8 mouse cellular contexts compared by ENCODE assay signal in genomic region chr9:35198945-35199771, GRCm38 (mm10). TPM values are rescaled to one million over a fixed set of nuclear protein-coding genes. Genes with fewer than 3 reads are reported as not detected.
DNase-seq lines count a peak whose midpoint lies in the region; ATAC-seq and TF ChIP-seq lines count a peak whose summit lies in the region.

No protein-coding gene starts in this region.

- H3K9ac ChIP-seq in lung, embryonic 14.5 days, result peak overlapping the region; percentile 85
- H3K9ac ChIP-seq in hindbrain, embryonic 15.5 days, result peak overlapping the region; percentile 48
- H3K9ac ChIP-seq in midbrain, embryonic 12.5 days (replicated peaks), result peak overlapping the region; percentile 72

- no peaks in the 10 kb centered on the region for H3K27me3 ChIP-seq in lung, embryonic 14.5 days (ENCODE audit: insufficient read depth, low read length)
- H3K27me3 ChIP-seq in embryonic facial prominence, embryonic 10.5 days (replicated peaks; ENCODE audit: low read depth, poor library complexity, severe bottlenecking), result no peaks in the 10 kb centered on the region
- H3K27me3 ChIP-seq in hindbrain, embryonic 15.5 days, result no peaks in the 10 kb centered on the region
- H3K27me3 ChIP-seq in midbrain, embryonic 12.5 days, result no peaks in the 10 kb centered on the region

- DNase-seq in lung, embryonic 14.5 days, result peak; percentile 42
- no peak for DNase-seq in lung, postnatal 4 days
- DNase-seq in embryonic facial prominence, embryonic 10.5 days (ENCODE audit: low spot score), result no peak
- no peak for DNase-seq in spleen, postnatal 14 days (ENCODE audit: low spot score in 2 of 2)
- no peak for DNase-seq in right cerebral cortex, postnatal 10 days (ENCODE audit: low spot score in 2 of 2)

- H3K9me3 ChIP-seq in lung, embryonic 14.5 days (ENCODE audit: low read depth, low read length), result no peaks in the 10 kb centered on the region
- no peaks in the 10 kb centered on the region for H3K9me3 ChIP-seq in embryonic facial prominence, embryonic 10.5 days
- no peaks in the 10 kb centered on the region for H3K9me3 ChIP-seq in hindbrain, embryonic 15.5 days
- H3K9me3 ChIP-seq in midbrain, embryonic 12.5 days, result no peaks in the 10 kb centered on the region

- H3K4me1 ChIP-seq in lung, embryonic 14.5 days (ENCODE audit: insufficient read depth), result no peaks in the 10 kb centered on the region
- peaks cover 26% of the 10 kb centered on the region for H3K4me1 ChIP-seq in embryonic facial prominence, embryonic 10.5 days
- peaks cover 17% of the 10 kb centered on the region for H3K4me1 ChIP-seq in hindbrain, embryonic 15.5 days (replicated peaks)
- peaks cover 17% of the 10 kb centered on the region for H3K4me1 ChIP-seq in midbrain, embryonic 12.5 days

- peak overlapping the region; percentile 83 for H3K4me2 ChIP-seq in lung, embryonic 14.5 days
- peak overlapping the region; percentile 73 for H3K4me2 ChIP-seq in hindbrain, embryonic 15.5 days
- H3K4me2 ChIP-seq in midbrain, embryonic 12.5 days (replicated peaks), result peak overlapping the region; percentile 77

- peaks cover under 1% of the 10 kb centered on the region; the same call in 1 of the 2 replicates for H3K36me3 ChIP-seq in lung, embryonic 14.5 days (ENCODE audit: insufficient read depth)
- peaks cover under 1% of the 10 kb centered on the region; the same call in 1 of the 2 replicates for H3K36me3 ChIP-seq in embryonic facial prominence, embryonic 10.5 days (replicated peaks)
- no peaks in the 10 kb centered on the region for H3K36me3 ChIP-seq in hindbrain, embryonic 15.5 days
- H3K36me3 ChIP-seq in midbrain, embryonic 12.5 days, result no peaks in the 10 kb centered on the region

- peak overlapping the region; percentile 50; the same call in 1 of the 2 replicates for H3K27ac ChIP-seq in lung, embryonic 14.5 days (ENCODE audit: low read depth)
- H3K27ac ChIP-seq in embryonic facial prominence, embryonic 10.5 days (replicated peaks), result peak overlapping the region; percentile 87
- H3K27ac ChIP-seq in hindbrain, embryonic 15.5 days (replicated peaks), result no peak overlapping the region
- H3K27ac ChIP-seq in midbrain, embryonic 12.5 days (replicated peaks), result 0 out of 2 replicates have a peak overlapping the region, but pooled peaks have one; percentile 52

- WGBS in lung, embryonic 14.5 days, result 24% methylated on average over 18 of the region's 18 CpGs
- WGBS in embryonic facial prominence, embryonic 10.5 days, result 25% methylated on average over 18 of the region's 18 CpGs
- WGBS in hindbrain, embryonic 15.5 days, result 25% methylated on average over 18 of the region's 18 CpGs
- 27% methylated on average over 18 of the region's 18 CpGs for WGBS in midbrain, embryonic 12.5 days

- peak overlapping the region; percentile 68 for H3K4me3 ChIP-seq in lung, embryonic 14.5 days (ENCODE audit: low read depth, low read length)
- H3K4me3 ChIP-seq in embryonic facial prominence, embryonic 10.5 days, result peak overlapping the region; percentile 78
- peak overlapping the region; percentile 47 for H3K4me3 ChIP-seq in hindbrain, embryonic 15.5 days
- H3K4me3 ChIP-seq in midbrain, embryonic 12.5 days, result peak overlapping the region; percentile 71

- ATAC-seq in lung, embryonic 14.5 days (ENCODE audit: insufficient read depth), result peak; percentile 80; the same call in 1 of the 2 replicates
- ATAC-seq in hindbrain, embryonic 15.5 days (ENCODE audit: low FRiP score, low read depth), result peak; percentile 73; the same call in 1 of the 2 replicates
- ATAC-seq in midbrain, embryonic 12.5 days (ENCODE audit: low FRiP score, low read depth), result peak; percentile 81
- no peak for ATAC-seq in activated CD4-positive, CD25-positive, alpha-beta regulatory T cell, adult 4 months

- no peak for TF ChIP-seq CTCF in lung, embryonic 14.5 days (IDR thresholded peaks at IDR 0.05; ENCODE audit: low read depth)

RNA-seq across cellular contexts. Expression of gene Srpr, which starts 0.8 kb away (rescaled TPM):
- polyA plus RNA-seq in lung, embryonic 14.5 days (2014; fragmentation: Nextera tagmentation; extraction: Ambion mirVana), result 129 and 133 TPM in 2 replicates
- polyA plus RNA-seq in embryonic facial prominence, embryonic 10.5 days (2016; fragmentation: Nextera tagmentation; extraction: Ambion mirVana), result 84.6 and 86.8 TPM in 2 replicates
- 62.3 and 69.1 TPM in 2 replicates for polyA plus RNA-seq in hindbrain, embryonic 15.5 days (2015; fragmentation: Nextera tagmentation; extraction: Ambion mirVana)
- 86.4 and 91.2 TPM in 2 replicates for polyA plus RNA-seq in midbrain, embryonic 12.5 days (2016; fragmentation: Nextera tagmentation; extraction: Ambion mirVana)
- 10 to 100 TPM; 78.4 to 78.9 TPM for polyA plus RNA-seq in activated CD4-positive, CD25-positive, alpha-beta regulatory T cell, adult 4 months (2017; shearing (Covaris generic))

RNA-seq across cellular contexts. Expression of gene Tirap, which starts 0.9 kb away (rescaled TPM):
- polyA plus RNA-seq in lung, embryonic 14.5 days (2014; fragmentation: Nextera tagmentation; extraction: Ambion mirVana), result 11.6 and 12.0 TPM in 2 replicates
- 20.3 and 21.8 TPM in 2 replicates for polyA plus RNA-seq in embryonic facial prominence, embryonic 10.5 days (2016; fragmentation: Nextera tagmentation; extraction: Ambion mirVana)
- polyA plus RNA-seq in hindbrain, embryonic 15.5 days (2015; fragmentation: Nextera tagmentation; extraction: Ambion mirVana), result 5.9 and 6.1 TPM in 2 replicates
- polyA plus RNA-seq in midbrain, embryonic 12.5 days (2016; fragmentation: Nextera tagmentation; extraction: Ambion mirVana), result 11.2 and 12.4 TPM in 2 replicates
- 1 to 10 TPM; 5.5 to 6.4 TPM for polyA plus RNA-seq in activated CD4-positive, CD25-positive, alpha-beta regulatory T cell, adult 4 months (2017; shearing (Covaris generic))

RNA-seq across cellular contexts. Expression of gene Foxred1, which starts 11.7 kb away (rescaled TPM):
- polyA plus RNA-seq in lung, embryonic 14.5 days (2014; fragmentation: Nextera tagmentation; extraction: Ambion mirVana), result 39.6 and 41.1 TPM in 2 replicates
- polyA plus RNA-seq in embryonic facial prominence, embryonic 10.5 days (2016; fragmentation: Nextera tagmentation; extraction: Ambion mirVana), result 51.4 and 57.5 TPM in 2 replicates
- polyA plus RNA-seq in hindbrain, embryonic 15.5 days (2015; fragmentation: Nextera tagmentation; extraction: Ambion mirVana), result 48.1 and 54.4 TPM in 2 replicates
- 48.5 and 52.6 TPM in 2 replicates for polyA plus RNA-seq in midbrain, embryonic 12.5 days (2016; fragmentation: Nextera tagmentation; extraction: Ambion mirVana)
- 10 to 100 TPM; 22.8 to 24.7 TPM for polyA plus RNA-seq in activated CD4-positive, CD25-positive, alpha-beta regulatory T cell, adult 4 months (2017; shearing (Covaris generic))

RNA-seq across cellular contexts. Expression of gene Dcps, which starts 23.3 kb away (rescaled TPM):
- polyA plus RNA-seq in lung, embryonic 14.5 days (2014; fragmentation: Nextera tagmentation; extraction: Ambion mirVana), result 84.8 and 87.0 TPM in 2 replicates
- polyA plus RNA-seq in embryonic facial prominence, embryonic 10.5 days (2016; fragmentation: Nextera tagmentation; extraction: Ambion mirVana), result 93.5 and 95.6 TPM in 2 replicates
- 70.9 and 71.9 TPM in 2 replicates for polyA plus RNA-seq in hindbrain, embryonic 15.5 days (2015; fragmentation: Nextera tagmentation; extraction: Ambion mirVana)
- polyA plus RNA-seq in midbrain, embryonic 12.5 days (2016; fragmentation: Nextera tagmentation; extraction: Ambion mirVana), result 85.1 and 87.2 TPM in 2 replicates
- polyA plus RNA-seq in activated CD4-positive, CD25-positive, alpha-beta regulatory T cell, adult 4 months (2017; shearing (Covaris generic)), result 10 to 100 TPM; 84.9 to 98.4 TPM
